8 mouse cellular contexts compared by ENCODE assay signal in genomic region chr10:57448051-57448716, GRCm38 (mm10). TPM values are rescaled to one million over a fixed set of nuclear protein-coding genes. Genes with fewer than 3 reads are reported as not detected.
DNase-seq lines count a peak whose midpoint lies in the region; ATAC-seq and TF ChIP-seq lines count a peak whose summit lies in the region.

No protein-coding gene starts in this region.

- DNase-seq in adrenal gland, postnatal 36 days = peak; percentile 80 to 88
- peak; percentile 76 for DNase-seq in embryonic facial prominence, embryonic 14.5 days (ENCODE audit: low spot score)

- H3ac ChIP-seq in C2C12 (ENCODE audit: control insufficient read depth, insufficient read length, low read depth) = no peak overlapping the region

- peak; percentile 63 for TF ChIP-seq CTCF in C2C12 (IDR thresholded peaks at IDR 0.05; ENCODE audit: control insufficient read depth, insufficient read depth, insufficient read length)

- no peaks in the 10 kb centered on the region for H3K79me3 ChIP-seq in C2C12 (ENCODE audit: low read depth)

- no peak overlapping the region for H3K9ac ChIP-seq in embryonic facial prominence, embryonic 14.5 days (ENCODE audit: low read depth, low read length)
- H3K9ac ChIP-seq in heart, embryonic 12.5 days = no peak overlapping the region
- H3K9ac ChIP-seq in kidney, embryonic 16.5 days (replicated peaks; ENCODE audit: low read length) = no peak overlapping the region
- no peak overlapping the region for H3K9ac ChIP-seq in limb, embryonic 15.5 days
- H3K9ac ChIP-seq in stomach, embryonic 14.5 days (replicated peaks; ENCODE audit: low read depth, low read length) = no peak overlapping the region

- no peaks in the 10 kb centered on the region for H3K36me3 ChIP-seq in C2C12 (ENCODE audit: control insufficient read depth, insufficient read depth)
- H3K36me3 ChIP-seq in embryonic facial prominence, embryonic 14.5 days (ENCODE audit: control insufficient read depth, insufficient read depth, low read length) = no peaks in the 10 kb centered on the region
- no peaks in the 10 kb centered on the region for H3K36me3 ChIP-seq in heart, embryonic 12.5 days
- H3K36me3 ChIP-seq in kidney, embryonic 16.5 days (ENCODE audit: insufficient read depth, low read length) = no peaks in the 10 kb centered on the region
- no peaks in the 10 kb centered on the region for H3K36me3 ChIP-seq in limb, embryonic 15.5 days
- no peaks in the 10 kb centered on the region for H3K36me3 ChIP-seq in stomach, embryonic 14.5 days (ENCODE audit: control insufficient read depth, insufficient read depth, low read length)

- no peaks in the 10 kb centered on the region for H3K79me2 ChIP-seq in C2C12 (ENCODE audit: control insufficient read depth, insufficient read depth)

- no peak overlapping the region for H3K27ac ChIP-seq in embryonic facial prominence, embryonic 14.5 days (replicated peaks; ENCODE audit: low read depth, low read length)
- no peak overlapping the region for H3K27ac ChIP-seq in heart, embryonic 12.5 days (ENCODE audit: poor library complexity, severe bottlenecking)
- H3K27ac ChIP-seq in kidney, embryonic 16.5 days (ENCODE audit: low read length) = no peak overlapping the region
- no peak overlapping the region for H3K27ac ChIP-seq in limb, embryonic 15.5 days
- no peak overlapping the region for H3K27ac ChIP-seq in stomach, embryonic 14.5 days (ENCODE audit: low read length)

- WGBS in embryonic facial prominence, embryonic 14.5 days = 5% methylated on average over 19 of the region's 19 CpGs
- 4% methylated on average over 19 of the region's 19 CpGs for WGBS in heart, embryonic 12.5 days
- WGBS in kidney, embryonic 16.5 days = 5% methylated on average over 19 of the region's 19 CpGs
- WGBS in limb, embryonic 15.5 days = 5% methylated on average over 19 of the region's 19 CpGs
- WGBS in stomach, embryonic 14.5 days = 4% methylated on average over 19 of the region's 19 CpGs

- no peak for ATAC-seq in embryonic facial prominence, embryonic 14.5 days (ENCODE audit: low read depth)
- ATAC-seq in heart, embryonic 12.5 days (ENCODE audit: insufficient number of reproducible peaks, low FRiP score) = no peak
- no peak for ATAC-seq in kidney, embryonic 16.5 days (ENCODE audit: low FRiP score, low TSS enrichment)
- no peak for ATAC-seq in limb, embryonic 15.5 days (ENCODE audit: insufficient number of reproducible peaks, low FRiP score, low TSS enrichment, low read depth)
- ATAC-seq in monocyte, adult 5-6 weeks (replicated peaks; ENCODE audit: insufficient number of reproducible peaks, low FRiP score, low TSS enrichment, poor library complexity, severe bottlenecking) = 0 out of 2 replicates have a peak, but pooled peaks have one; percentile 64
- ATAC-seq in stomach, embryonic 14.5 days (ENCODE audit: insufficient number of reproducible peaks, insufficient read depth, low FRiP score, low read depth) = 0 out of 2 replicates have a peak, but pooled peaks have one; percentile 37

- no peaks in the 10 kb centered on the region for H3K9me3 ChIP-seq in embryonic facial prominence, embryonic 14.5 days (ENCODE audit: control insufficient read depth, low read length)
- no peaks in the 10 kb centered on the region for H3K9me3 ChIP-seq in heart, embryonic 12.5 days (replicated peaks)
- no peaks in the 10 kb centered on the region for H3K9me3 ChIP-seq in kidney, embryonic 16.5 days (ENCODE audit: low read length)
- H3K9me3 ChIP-seq in limb, embryonic 15.5 days = no peaks in the 10 kb centered on the region
- no peaks in the 10 kb centered on the region for H3K9me3 ChIP-seq in stomach, embryonic 14.5 days (ENCODE audit: control insufficient read depth, low read depth, low read length)

- H3K27me3 ChIP-seq in C2C12 (ENCODE audit: control insufficient read depth, insufficient read depth, insufficient read length) = no peaks in the 10 kb centered on the region
- no peaks in the 10 kb centered on the region for H3K27me3 ChIP-seq in embryonic facial prominence, embryonic 14.5 days (replicated peaks; ENCODE audit: control insufficient read depth, insufficient read depth, low read length)
- H3K27me3 ChIP-seq in heart, embryonic 12.5 days (replicated peaks) = no peaks in the 10 kb centered on the region
- H3K27me3 ChIP-seq in kidney, embryonic 16.5 days (ENCODE audit: insufficient read depth, low read length) = no peaks in the 10 kb centered on the region
- H3K27me3 ChIP-seq in limb, embryonic 15.5 days = no peaks in the 10 kb centered on the region
- no peaks in the 10 kb centered on the region for H3K27me3 ChIP-seq in stomach, embryonic 14.5 days (ENCODE audit: control insufficient read depth, insufficient read depth, low read length)

- no peaks in the 10 kb centered on the region for H3K4me1 ChIP-seq in embryonic facial prominence, embryonic 14.5 days (ENCODE audit: control insufficient read depth, insufficient read depth, low read length)
- H3K4me1 ChIP-seq in heart, embryonic 12.5 days (replicated peaks) = no peaks in the 10 kb centered on the region
- H3K4me1 ChIP-seq in kidney, embryonic 16.5 days (ENCODE audit: insufficient read depth, low read length) = no peaks in the 10 kb centered on the region
- H3K4me1 ChIP-seq in limb, embryonic 15.5 days = no peaks in the 10 kb centered on the region
- H3K4me1 ChIP-seq in stomach, embryonic 14.5 days (ENCODE audit: control insufficient read depth, insufficient read depth, low read length) = no peaks in the 10 kb centered on the region

- no peak overlapping the region for H3K4me3 ChIP-seq in C2C12 (ENCODE audit: insufficient read depth, poor library complexity, severe bottlenecking)
- H3K4me3 ChIP-seq in embryonic facial prominence, embryonic 14.5 days (ENCODE audit: low read depth, low read length) = peak overlapping the region; percentile 26
- H3K4me3 ChIP-seq in heart, embryonic 12.5 days = peak overlapping the region; percentile 24
- peak overlapping the region; percentile 17; the same call in 1 of the 2 replicates for H3K4me3 ChIP-seq in kidney, embryonic 16.5 days (ENCODE audit: low read length)
- peak overlapping the region; percentile 24; the same call in 1 of the 2 replicates for H3K4me3 ChIP-seq in limb, embryonic 15.5 days
- H3K4me3 ChIP-seq in stomach, embryonic 14.5 days (ENCODE audit: low read depth, low read length) = peak overlapping the region; percentile 17; the same call in 1 of the 2 replicates

- H3K4me2 ChIP-seq in embryonic facial prominence, embryonic 14.5 days (ENCODE audit: low read depth, low read length) = peak overlapping the region; percentile 39
- H3K4me2 ChIP-seq in heart, embryonic 12.5 days = no peak overlapping the region
- peak overlapping the region; percentile 32; the same call in 1 of the 2 replicates for H3K4me2 ChIP-seq in kidney, embryonic 16.5 days (replicated peaks; ENCODE audit: low read depth, low read length)
- no peak overlapping the region for H3K4me2 ChIP-seq in limb, embryonic 15.5 days
- 0 out of 2 replicates have a peak overlapping the region, but pooled peaks have one; percentile 19 for H3K4me2 ChIP-seq in stomach, embryonic 14.5 days (replicated peaks; ENCODE audit: low read depth, low read length)

TF ChIP-seq in C2C12, 6 proteins besides CTCF, POLR2A, EP300 and RAD21:
- TF ChIP-seq MYOD1 (IDR thresholded peaks at IDR 0.05; ENCODE audit: control insufficient read depth, insufficient read length, low read depth) (no peak), MAX (IDR thresholded peaks at IDR 0.05) (no peak), FOSL1 (IDR thresholded peaks at IDR 0.05; ENCODE audit: insufficient read depth, low read length, poor library complexity, severe bottlenecking) (no peak), MYOG (IDR thresholded peaks at IDR 0.05; ENCODE audit: control insufficient read depth, extremely low read depth, insufficient read length) (no peak), USF1 (IDR thresholded peaks at IDR 0.05; ENCODE audit: low read depth) (no peak), CEBPB (IDR thresholded peaks at IDR 0.05; ENCODE audit: low read depth) (no peak)

RNA-seq across cellular contexts. Expression of gene Hsf2, which starts 38.0 kb away (rescaled TPM):
- 8.2 TPM for polyA plus RNA-seq in C2C12 (2012; fragmentation: generic; extraction: Trizol)
- 10 to 100 TPM; 14.9 to 16.5 TPM for total RNA-seq in adrenal gland, postnatal 36 days (2021)
- polyA plus RNA-seq in embryonic facial prominence, embryonic 14.5 days (2014; fragmentation: Nextera tagmentation; extraction: Ambion mirVana) = 27.4 and 27.5 TPM in 2 replicates
- polyA plus RNA-seq in heart, embryonic 12.5 days (2016; fragmentation: Nextera tagmentation; extraction: Ambion mirVana) = 28.0 and 29.5 TPM in 2 replicates
- 22.5 and 27.6 TPM in 2 replicates for polyA plus RNA-seq in kidney, embryonic 16.5 days (2015; fragmentation: Nextera tagmentation; extraction: Ambion mirVana)
- polyA plus RNA-seq in limb, embryonic 15.5 days (2015; fragmentation: Nextera tagmentation; extraction: Ambion mirVana) = 22.4 and 23.2 TPM in 2 replicates
- 39.7 to 42.5 TPM (median 39.8 TPM) in 3 replicates for total RNA-seq in monocyte, adult 5-6 weeks (2017)
- polyA plus RNA-seq in stomach, embryonic 14.5 days (2014; fragmentation: Nextera tagmentation; extraction: Ambion mirVana) = 38.9 and 39.8 TPM in 2 replicates

Comparison
In these comparisons a context has a peak if more than half of its experiments do, and no peak if none do; other contexts are left out.
1. ATAC-seq: peak in monocyte, adult 5-6 weeks (single experiment) and stomach, embryonic 14.5 days (single experiment); none in embryonic facial prominence, embryonic 14.5 days (single experiment), heart, embryonic 12.5 days (single experiment), kidney, embryonic 16.5 days (single experiment) and limb, embryonic 15.5 days (single experiment).
2. H3K4me2 ChIP-seq: peak in embryonic facial prominence, embryonic 14.5 days (single experiment), kidney, embryonic 16.5 days (single experiment) and stomach, embryonic 14.5 days (single experiment); none in heart, embryonic 12.5 days (single experiment) and limb, embryonic 15.5 days (single experiment).